In genomic region chr16:5627117-5627909, GRCm38 (mm10) we compare ENCODE assay signal across 13 mouse cellular contexts.
"Had no signal": no experiment of that assay in that cellular context is flagged by ENCODE, and none has a peak within 500 bp of the region (broad histone marks: within the 10 kb centered on the region; RNA-seq: fewer than 3 reads in every experiment).

No protein-coding gene starts in this region.

- H3K9ac ChIP-seq: lung, embryonic 15.5 days; midbrain, embryonic 12.5 days; neural tube, embryonic 13.5 days had no signal

- H3K9me3 ChIP-seq: limb, embryonic 10.5 days; lung, embryonic 15.5 days; midbrain, embryonic 12.5 days; neural tube, embryonic 13.5 days had no signal

- ATAC-seq: intestine, embryonic 16.5 days; midbrain, embryonic 16.5 days had no signal

- H3K4me1 ChIP-seq: lung, embryonic 15.5 days had no signal

- H3K4me3 ChIP-seq: left cerebral cortex, adult 2 months; limb, embryonic 10.5 days; lung, embryonic 15.5 days; midbrain, embryonic 12.5 days; neural tube, embryonic 13.5 days had no signal

- H3K4me2 ChIP-seq: liver, embryonic 11.5 days; lung, embryonic 15.5 days; midbrain, embryonic 12.5 days; neural tube, embryonic 13.5 days had no signal

- DNase-seq: retina, postnatal 1 day; right cerebral cortex, postnatal 4 days; spleen, adult 18-20 months; thymus, adult 18-20 months; thymus, postnatal 25 days had no signal

- H3K27ac ChIP-seq: left cerebral cortex, adult 2 months; limb, embryonic 10.5 days; lung, embryonic 15.5 days; midbrain, embryonic 12.5 days; neural tube, embryonic 13.5 days had no signal

- H3K27me3 ChIP-seq: lung, embryonic 15.5 days; midbrain, embryonic 12.5 days; neural tube, embryonic 13.5 days had no signal

- H3K36me3 ChIP-seq: limb, embryonic 10.5 days; lung, embryonic 15.5 days; midbrain, embryonic 12.5 days; neural tube, embryonic 13.5 days had no signal
